In the genomic region with DNA sequence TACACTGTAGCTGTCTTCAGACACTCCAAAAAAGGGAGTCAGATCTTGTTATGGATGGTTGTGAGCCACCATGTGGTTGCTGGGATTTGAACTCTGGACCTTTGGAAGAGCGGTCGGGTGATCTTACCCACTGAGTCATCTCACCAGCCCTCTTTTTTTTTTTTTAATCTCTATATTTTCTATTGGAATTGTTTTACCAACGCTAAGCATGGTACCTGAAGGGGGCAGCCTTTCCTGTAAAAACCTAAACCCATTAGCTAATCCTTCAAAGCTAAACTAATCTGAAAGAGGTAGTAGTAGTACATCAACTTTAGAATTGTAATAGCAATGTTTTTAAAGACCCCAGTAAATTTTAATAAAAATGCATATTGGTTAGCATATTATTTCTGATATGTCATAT, we compare ENCODE assay signal across 8 mouse cellular contexts. TPM values are rescaled to one million over a fixed set of nuclear protein-coding genes. Genes with fewer than 3 reads are reported as not detected.
DNase-seq lines count a peak whose midpoint lies in the region; TF ChIP-seq lines count a peak whose summit lies in the region.

No protein-coding gene starts in this region.

- intact Hi-C loops in gastrocnemius, postnatal 36 days (cut with DNase I) = no loop called here

- no peaks in the 10 kb centered on the region for H3K27me3 ChIP-seq in forebrain, embryonic 10.5 days (ENCODE audit: poor library complexity, severe bottlenecking)

- WGBS in forebrain, embryonic 10.5 days = 55% methylated on average over 3 of the region's 3 CpGs

- no peak overlapping the region for H3K4me3 ChIP-seq in layer of hippocampus, adult 2 months
- no peak overlapping the region for H3K4me3 ChIP-seq in forebrain, embryonic 10.5 days

- H3K9me3 ChIP-seq in forebrain, embryonic 10.5 days = no peaks in the 10 kb centered on the region

- TF ChIP-seq CTCF in layer of hippocampus, adult 2 months (conservative IDR thresholded peaks at IDR 0.05) = peak; percentile 71

- no peaks in the 10 kb centered on the region for H3K36me3 ChIP-seq in forebrain, embryonic 10.5 days (replicated peaks)

- no peaks in the 10 kb centered on the region for H3K4me1 ChIP-seq in forebrain, embryonic 10.5 days

- H3K27ac ChIP-seq in layer of hippocampus, adult 2 months = no peak overlapping the region
- no peak overlapping the region for H3K27ac ChIP-seq in forebrain, embryonic 10.5 days

- peak; percentile 26 for DNase-seq in adrenal gland, adult 2 months
- DNase-seq in adrenal gland, adult 8-10 months = no peak
- DNase-seq in layer of hippocampus, adult 2 months (ENCODE audit: low spot score in 2 of 2) = peak in 1 of 2 experiments; percentile 17
- no peak for DNase-seq in layer of hippocampus, adult 9-11 months
- peak; percentile 10 for DNase-seq in MN1 (ENCODE audit: low spot score)
- peak; percentile 49 for DNase-seq in lung, postnatal 14 days
- DNase-seq in gastrocnemius, postnatal 36 days = no peak
- DNase-seq in forebrain, embryonic 10.5 days (ENCODE audit: extremely low spot score, low spot score) = no peak

RNA-seq across cellular contexts. Expression of gene Pgm2, which starts 17.2 kb away (rescaled TPM):
- total RNA-seq in adrenal gland, adult 2 months (2021) = 10 to 100 TPM; 16.5 to 22.8 TPM
- 4.3 TPM in 2 replicates for polyA plus RNA-seq in adrenal gland, adult 2 months (2012; rRNA removed)
- total RNA-seq in adrenal gland, adult 8-10 months (2022) = 10 to 100 TPM; 14.6 to 27.4 (median 20.5) TPM
- total RNA-seq in layer of hippocampus, adult 2 months (2021) = 10 to 100 TPM; 10.6 to 11.7 TPM
- total RNA-seq in gastrocnemius, postnatal 36 days (2021) = 1 to 10 TPM; 2.3 to 3.2 TPM
- polyA plus RNA-seq in forebrain, embryonic 10.5 days (2016; fragmentation: Nextera tagmentation; extraction: Ambion mirVana) = 25.8 and 27.0 TPM in 2 replicates

Comparison
In these comparisons a context has a peak if more than half of its experiments do, and no peak if none do; other contexts are left out.
1. DNase-seq: peak in adrenal gland, adult 2 months (single experiment), MN1 (single experiment) and lung, postnatal 14 days (single experiment); none in adrenal gland, adult 8-10 months (single experiment), layer of hippocampus, adult 9-11 months (single experiment), gastrocnemius, postnatal 36 days (0 of 2) and forebrain, embryonic 10.5 days (single experiment).